Mouse (Mus musculus): ENCODE results near the gene Mmgt2.

GRCm38 (mm10) chr11:62642023-62642844 lies 6.2 kb upstream of the Mmgt2 start:
- TF ChIP-seq CTCF (IDR thresholded peaks at IDR 0.05; ENCODE audit: control insufficient read depth, insufficient read depth, insufficient read length): no peak
- TF ChIP-seq USF1 (IDR thresholded peaks at IDR 0.05; ENCODE audit: low read depth): no peak
- TF ChIP-seq MYOD1 (IDR thresholded peaks at IDR 0.05; ENCODE audit: control insufficient read depth, insufficient read length, low read depth): no peak

Measured in C2C12 (cell line).